Mouse (Mus musculus) spleen, adult 2 months (tissue): ENCODE measurements around the gene Sec14l5. TPM values are rescaled to one million over a fixed set of nuclear protein-coding genes. Genes with fewer than 3 reads are reported as not detected.

ENCODE experiments used
- DNase-seq, 2 experiments: peaks; one replicate each; pipeline versions ENCODE4 v3.0.0 to v3.0.0-alpha.2; 2012 to 2021; ENCODE audit warnings: low spot score in 2 of 2, low read depth in 1 of 2
- H3K27ac ChIP-seq: fragments of 200-500 bp; 2 replicates; pipeline ENCODE4 v1.5.1; 2012; ENCODE audit warnings: low read length, inconsistent platforms; ENCODE audit not compliant: insufficient read depth
- H3K27me3 ChIP-seq: fragments of 200-500 bp; 2 replicates; pipeline ENCODE4 v1.6.1; 2012; ENCODE audit warnings: mild to moderate bottlenecking, moderate library complexity, low read length, inconsistent platforms; ENCODE audit not compliant: control insufficient read depth, insufficient read depth
- H3K36me3 ChIP-seq: fragments of 200-500 bp; 2 replicates; pipeline ENCODE4 v1.6.1; 2012; ENCODE audit warnings: mild to moderate bottlenecking, low read length, inconsistent platforms; ENCODE audit not compliant: control insufficient read depth, insufficient read depth
- H3K4me1 ChIP-seq: fragments of 200-500 bp; 2 replicates; pipeline ENCODE4 v1.6.1; 2011; ENCODE audit warnings: inconsistent platforms; ENCODE audit not compliant: control insufficient read depth, insufficient read depth, insufficient read length
- H3K4me3 ChIP-seq: fragments of 200-500 bp; 2 replicates; pipeline ENCODE4 v1.5.1; 2011; ENCODE audit warnings: mild to moderate bottlenecking, inconsistent platforms; ENCODE audit not compliant: insufficient read depth, insufficient read length; ENCODE audit errors: extremely low read depth
- CTCF ChIP-seq: fragments of 200-500 bp; IDR thresholded peaks from 2 replicates; pipeline ENCODE4 v1.5.1; 2011; ENCODE audit warnings: mild to moderate bottlenecking, inconsistent platforms; ENCODE audit not compliant: insufficient read depth, insufficient read length, insufficient replicate concordance; ENCODE audit errors: extremely low read depth
- POLR2A ChIP-seq: fragments of 200-500 bp; IDR thresholded peaks from 2 replicates; pipeline ENCODE4 v1.6.1; 2011; ENCODE audit warnings: low read depth, low read length, inconsistent platforms
- WGBS: fragments of 180-500 bp; shearing (Covaris S2); methylation state at CpG from one replicate; pipeline ENCODE4 v1.1.7; 2018; 5-methylcytosine and 5-hydroxymethylcytosine counted together
- polyA plus RNA-seq: library from polyadenylated mRNA; depleted of rRNA; stranded (reverse); fragments of >200 nt; gene quantifications from 2 replicates; pipeline ENCODE4 v1.2.3, GENCODE M21; 2012

The Sec14l5 gene
- polyA plus RNA-seq, 1 experiment: 0.55 TPM

DNA sequence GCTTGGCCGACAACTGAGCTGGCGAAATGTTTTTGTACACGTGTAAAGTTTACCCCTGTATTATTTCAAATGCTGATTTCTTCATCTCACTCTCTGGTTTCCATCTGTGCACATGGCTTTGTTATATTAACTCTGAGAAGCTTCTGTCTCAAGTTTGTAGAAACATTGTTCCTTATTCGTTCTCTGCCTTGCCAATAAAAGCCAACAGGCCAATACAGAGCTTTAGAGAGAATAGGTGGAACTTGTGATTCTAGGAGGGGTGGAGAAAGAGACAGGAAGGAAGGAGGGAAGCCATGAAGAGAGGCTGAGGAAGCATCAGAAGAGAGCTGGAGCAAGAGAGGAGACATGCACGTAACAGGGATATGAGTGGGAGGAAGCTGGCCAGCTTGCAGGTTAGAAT lies 59.1 kb downstream of the Sec14l5 start:
- Histone ChIP-seq H3K27me3 (no peaks in the 10 kb centered on the region), H3K27ac (no peak overlapping the region), H3K36me3 (no peaks in the 10 kb centered on the region), H3K4me3 (no peak overlapping the region), H3K4me1 (peaks cover 7% of the 10 kb centered on the region)
- WGBS: 80% methylated on average over 5 of the region's 5 CpGs
- no peak for DNase-seq
- no peak for TF ChIP-seq POLR2A
- no peak for TF ChIP-seq CTCF

DNA sequence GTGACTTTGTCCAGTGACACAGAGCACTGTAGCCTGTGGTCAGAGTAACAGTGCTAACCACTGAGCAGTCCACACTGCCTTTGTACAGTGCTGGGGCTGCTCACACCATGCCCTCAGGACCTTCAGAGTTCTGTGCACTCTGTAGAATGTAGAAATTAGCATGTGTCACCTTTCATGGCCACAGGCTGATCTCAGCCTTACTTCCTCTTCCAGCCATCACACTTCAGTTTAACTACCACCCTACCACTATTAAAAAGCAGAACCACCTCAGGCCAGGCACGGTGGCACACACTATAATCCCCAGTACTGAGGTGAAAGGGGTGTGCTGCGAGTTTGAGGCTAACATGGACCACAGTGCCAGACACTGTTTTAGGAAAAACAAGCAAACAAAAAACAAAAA lies 63.5 kb downstream of the Sec14l5 start:
- Histone ChIP-seq H3K27ac (no peak overlapping the region), H3K4me1 (peaks cover 3% of the 10 kb centered on the region; the same call in 1 of the 2 replicates), H3K27me3 (no peaks in the 10 kb centered on the region), H3K4me3 (no peak overlapping the region), H3K36me3 (no peaks in the 10 kb centered on the region)
- WGBS: 11% methylated on average over 2 of the region's 2 CpGs
- TF ChIP-seq POLR2A (no peak), CTCF (no peak)
- peak in 1 of 2 experiments; percentile 27 for DNase-seq

DNA sequence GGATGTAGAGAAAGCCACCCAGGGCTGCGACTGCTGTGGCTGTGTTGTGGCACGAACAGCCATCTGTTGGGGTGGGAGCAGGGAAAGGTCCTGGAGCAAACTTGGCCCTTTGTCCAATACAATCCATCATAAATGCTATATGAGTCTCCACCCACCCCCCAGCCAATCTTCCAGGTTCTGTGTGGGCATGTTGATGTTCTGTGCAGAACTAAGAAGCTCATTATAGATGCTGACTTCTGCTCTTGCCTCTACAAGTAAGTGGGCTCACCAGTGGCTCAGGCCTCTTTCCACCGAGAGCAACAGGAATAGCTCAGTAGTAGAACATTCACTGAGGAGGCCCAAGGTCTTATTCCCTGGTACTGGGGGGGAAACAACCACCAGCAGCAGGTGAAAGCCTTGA lies 65.2 kb downstream of the Sec14l5 start:
- WGBS: 97% methylated on average over 3 of the region's 3 CpGs
- Histone ChIP-seq H3K4me1 (peaks cover 3% of the 10 kb centered on the region; the same call in 1 of the 2 replicates), H3K27ac (no peak overlapping the region), H3K27me3 (no peaks in the 10 kb centered on the region), H3K4me3 (no peak overlapping the region), H3K36me3 (no peaks in the 10 kb centered on the region)
- no peak for TF ChIP-seq CTCF
- no peak for TF ChIP-seq POLR2A
- DNase-seq: no peak

DNA sequence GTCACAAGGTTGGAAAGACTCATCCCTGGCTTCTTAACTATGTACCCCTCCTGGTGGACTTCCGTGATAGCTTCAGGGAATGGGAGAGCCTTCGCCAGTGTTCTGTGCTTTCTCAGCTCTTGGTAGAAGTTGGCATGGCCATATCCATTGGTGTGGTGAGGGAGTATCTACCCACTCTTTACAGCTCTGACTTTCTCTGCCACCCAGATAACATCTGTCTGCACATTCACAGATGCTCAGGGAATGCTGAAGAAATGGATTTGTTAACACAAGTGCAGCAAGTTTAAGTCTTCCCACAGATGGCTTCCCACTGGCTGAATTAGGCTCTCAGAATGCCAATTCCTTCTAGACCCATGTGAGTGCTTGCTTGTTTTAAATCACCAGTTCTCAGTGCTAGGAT lies 67.2 kb downstream of the Sec14l5 start:
- no peak overlapping the region for H3K27ac ChIP-seq
- TF ChIP-seq POLR2A (no peak), CTCF (no peak)
- no peaks in the 10 kb centered on the region for H3K36me3 ChIP-seq
- peaks cover 3% of the 10 kb centered on the region; the same call in 1 of the 2 replicates for H3K4me1 ChIP-seq
- H3K4me3 ChIP-seq: no peak overlapping the region
- no peak for DNase-seq
- no peaks in the 10 kb centered on the region for H3K27me3 ChIP-seq
- 97% methylated on average over 2 of the region's 2 CpGs for WGBS

DNA sequence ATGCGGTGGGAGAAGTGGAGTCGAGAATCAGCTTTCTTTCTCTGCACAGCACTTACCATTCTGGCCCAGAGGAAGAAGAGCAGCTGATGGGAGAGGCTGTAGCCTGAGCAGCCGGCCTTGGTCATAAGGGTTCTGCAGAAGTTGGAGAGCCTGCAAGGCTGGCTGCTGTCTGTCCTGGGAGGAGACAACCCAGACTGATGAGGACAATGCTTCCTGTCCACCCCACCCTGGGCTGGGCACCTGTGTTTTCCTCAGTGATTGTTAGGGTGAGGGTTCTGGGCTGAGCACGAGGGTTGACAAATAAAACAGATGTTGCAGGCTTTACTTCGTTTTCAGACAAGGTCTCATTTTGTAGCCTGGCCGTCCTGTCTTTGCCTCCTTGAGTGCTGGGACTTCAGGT lies 69.8 kb downstream of the Sec14l5 start:
- Histone ChIP-seq H3K4me3 (no peak overlapping the region), H3K4me1 (no peaks in the 10 kb centered on the region), H3K27me3 (no peaks in the 10 kb centered on the region), H3K36me3 (no peaks in the 10 kb centered on the region), H3K27ac (no peak overlapping the region)
- no peak for DNase-seq
- WGBS: 65% methylated on average over 6 of the region's 6 CpGs
- no peak for TF ChIP-seq CTCF
- TF ChIP-seq POLR2A: no peak

DNA sequence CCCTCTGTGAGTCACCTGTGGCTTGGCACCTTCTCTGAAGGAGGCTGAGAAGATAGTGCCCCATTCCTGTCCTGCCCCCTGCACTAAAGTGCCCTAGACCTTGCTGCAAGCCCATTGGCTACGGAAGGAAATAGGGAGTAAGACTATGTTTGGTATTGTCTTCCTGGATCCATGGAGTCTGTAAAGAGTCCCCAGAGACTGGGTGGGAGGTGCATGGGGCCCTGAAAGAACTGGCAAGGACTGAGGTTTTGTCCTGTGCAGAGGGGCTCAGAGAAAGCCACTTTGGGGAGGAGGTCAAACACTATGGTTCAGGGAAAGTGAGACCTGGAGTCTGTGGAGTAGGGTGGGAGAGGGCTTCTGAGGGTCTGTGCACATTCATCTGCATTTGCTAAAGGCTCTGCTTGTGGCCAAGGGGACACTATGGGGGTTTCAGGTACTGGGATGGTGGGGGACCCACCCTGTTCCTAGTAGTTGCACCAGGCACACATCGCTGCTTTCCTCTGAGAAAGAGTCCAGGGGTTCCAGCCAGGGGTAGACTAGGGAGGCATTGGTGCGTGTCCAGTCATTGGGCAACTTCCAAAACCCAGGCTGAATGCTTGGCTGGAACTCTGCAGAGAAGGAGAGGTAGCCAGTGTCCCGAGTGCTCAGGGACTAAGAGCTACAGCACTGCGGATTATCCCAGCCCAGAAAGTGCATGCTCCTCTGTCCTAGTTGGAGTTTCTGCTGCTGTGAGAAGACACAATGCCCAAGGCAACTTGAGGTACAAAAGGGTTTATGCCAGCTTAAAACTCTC lies 70.6 kb downstream of the Sec14l5 start:
- Histone ChIP-seq H3K4me1 (no peaks in the 10 kb centered on the region), H3K36me3 (no peaks in the 10 kb centered on the region), H3K27ac (no peak overlapping the region), H3K4me3 (no peak overlapping the region), H3K27me3 (no peaks in the 10 kb centered on the region)
- TF ChIP-seq POLR2A: no peak
- no peak for TF ChIP-seq CTCF
- no peak for DNase-seq
- 81% methylated on average over 5 of the region's 5 CpGs for WGBS

DNA sequence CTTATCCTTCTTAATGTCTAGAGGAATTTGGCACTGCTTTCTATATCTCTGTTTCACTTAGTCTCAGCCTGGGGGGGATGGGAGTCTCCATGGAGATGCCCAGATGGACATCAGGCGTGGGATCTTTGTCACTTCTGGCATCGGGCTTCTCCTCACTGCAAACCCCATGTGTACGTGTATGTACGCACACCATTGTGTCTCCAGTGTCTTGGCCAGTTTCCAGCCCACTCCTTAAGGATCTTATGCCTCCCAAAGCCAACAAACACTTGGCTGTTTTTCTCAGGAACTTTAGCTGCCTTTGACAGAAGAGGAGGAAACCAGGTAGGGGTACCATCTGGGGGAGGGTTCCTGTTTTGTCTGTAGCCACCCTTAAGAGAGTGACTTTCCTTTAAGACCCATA lies 74.5 kb downstream of the Sec14l5 start:
- WGBS: 72% methylated on average over 4 of the region's 4 CpGs
- Histone ChIP-seq H3K4me1 (no peaks in the 10 kb centered on the region), H3K27ac (0 out of 2 replicates have a peak overlapping the region, but pooled peaks have one; percentile 32), H3K4me3 (no peak overlapping the region), H3K36me3 (no peaks in the 10 kb centered on the region), H3K27me3 (no peaks in the 10 kb centered on the region)
- TF ChIP-seq POLR2A (no peak), CTCF (no peak)
- no peak for DNase-seq
